Mouse (Mus musculus): ENCODE data around the gene Gm47429. TPM values are rescaled to one million over a fixed set of nuclear protein-coding genes. Genes with fewer than 3 reads are reported as not detected.
A peak's percentile ranks its signal among the peaks of the same experiment; 100 is the strongest.

The Gm47429 gene
- polyA plus RNA-seq, 1 experiment from 2014 or later = not detected

DNA sequence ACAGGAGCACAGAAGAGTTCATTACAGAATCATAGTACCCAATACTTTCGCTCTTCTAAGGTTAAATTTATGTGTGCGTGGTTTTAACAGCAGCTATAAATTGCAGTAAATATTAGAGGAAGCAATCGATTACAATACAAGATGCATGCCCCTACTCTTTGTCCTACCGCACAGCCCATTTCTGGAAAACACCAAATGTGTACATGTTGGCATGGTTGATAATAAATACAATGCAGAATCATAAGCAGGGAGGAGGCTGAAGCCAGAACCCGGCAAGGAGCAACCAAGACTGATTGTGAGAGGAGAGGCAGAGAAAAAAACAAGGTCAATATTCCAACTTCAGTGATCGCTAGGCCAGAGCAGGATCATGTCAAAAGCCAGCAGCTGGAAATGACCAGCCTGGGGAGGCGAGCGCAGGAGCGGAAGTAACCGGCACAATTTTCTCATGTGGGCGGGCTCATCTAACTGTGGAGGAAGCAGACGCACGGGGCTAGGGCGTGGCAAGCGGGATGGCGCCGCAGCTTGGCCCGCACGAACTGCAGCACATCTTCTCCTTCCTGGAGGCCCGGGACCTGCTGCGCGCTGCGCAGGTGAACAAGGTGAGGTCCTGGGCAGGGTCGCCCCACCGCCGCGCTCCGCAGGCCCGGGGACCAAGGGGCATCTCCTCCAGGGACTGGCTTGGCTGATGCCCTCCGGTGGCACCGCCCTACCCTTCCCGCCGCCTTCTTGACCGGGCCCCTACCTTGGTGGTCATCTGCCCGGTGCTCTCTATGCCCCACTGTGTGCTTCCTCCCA is 26.1 kb downstream of the Gm47429 start, which contains the start of gene Fbxw17:
Gene Fbxw17, plus strand, starts transcription at position 476 of the 795 bp plus-strand sequence.
- no peaks in the 10 kb centered on the region for H3K27me3 ChIP-seq (ENCODE audit: low read depth, poor library complexity, severe bottlenecking)
- H3K9me3 ChIP-seq (replicated peaks) = no peaks in the 10 kb centered on the region
- peak; percentile 75 for DNase-seq (ENCODE audit: low spot score)
- WGBS = 11% methylated on average over 35 of the region's 35 CpGs
- H3K36me3 ChIP-seq = peaks cover 19% of the 10 kb centered on the region
- peaks cover 18% of the 10 kb centered on the region for H3K4me1 ChIP-seq
- H3K27ac ChIP-seq (replicated peaks) = peak within 1 kb of the TSS; percentile 91
- peak within 1 kb of the TSS; percentile 90 for H3K4me3 ChIP-seq

Other genes starting within 250 kb of the Gm47429 start
- not detected in 2 replicates for gene Gm906, start 193.6 kb downstream of the Gm47429 start, polyA plus RNA-seq (2016; fragmentation: Nextera tagmentation; extraction: Ambion mirVana)
- gene Fbxw17, start 26.0 kb downstream of the Gm47429 start, polyA plus RNA-seq (2016; fragmentation: Nextera tagmentation; extraction: Ambion mirVana) = 31.4 and 40.0 TPM in 2 replicates
- not detected in 2 replicates for gene Nutm2, start 23.4 kb upstream of the Gm47429 start, polyA plus RNA-seq (2016; fragmentation: Nextera tagmentation; extraction: Ambion mirVana)
- gene Gm904, start 199.3 kb upstream of the Gm47429 start, polyA plus RNA-seq (2016; fragmentation: Nextera tagmentation; extraction: Ambion mirVana) = not detected in 2 replicates